Mouse (Mus musculus) small intestine, adult 2 months (tissue): ENCODE results near the gene Arid3a.

ENCODE experiments used
- CTCF ChIP-seq: fragments of 200-500 bp; IDR thresholded peaks from 2 replicates; pipeline ENCODE4 v1.5.1; 2012; ENCODE audit warnings: low read depth, mild to moderate bottlenecking, control low read depth, inconsistent platforms, low read length, moderate library complexity, mixed read lengths; ENCODE audit not compliant: insufficient replicate concordance, insufficient read length; ENCODE audit errors: extremely low read depth
- POLR2A ChIP-seq: fragments of 200-500 bp; IDR thresholded peaks from 2 replicates; pipeline ENCODE4 v1.6.1; 2012; ENCODE audit warnings: low read depth, mild to moderate bottlenecking, control low read depth, inconsistent platforms, low read length, moderate library complexity

GRCm38 (mm10) chr10:79949873-79950272 is 23.0 kb downstream of the Arid3a start:
- TF ChIP-seq CTCF (no peak), POLR2A (no peak)
